Mouse (Mus musculus): ENCODE results near the gene Stk10.
"Not testable (repeated sequence)": the region's sequence is repeated elsewhere in the genome, so short reads cannot be mapped to it uniquely, and the experiment has no call there.

Stk10 gene

DNA sequence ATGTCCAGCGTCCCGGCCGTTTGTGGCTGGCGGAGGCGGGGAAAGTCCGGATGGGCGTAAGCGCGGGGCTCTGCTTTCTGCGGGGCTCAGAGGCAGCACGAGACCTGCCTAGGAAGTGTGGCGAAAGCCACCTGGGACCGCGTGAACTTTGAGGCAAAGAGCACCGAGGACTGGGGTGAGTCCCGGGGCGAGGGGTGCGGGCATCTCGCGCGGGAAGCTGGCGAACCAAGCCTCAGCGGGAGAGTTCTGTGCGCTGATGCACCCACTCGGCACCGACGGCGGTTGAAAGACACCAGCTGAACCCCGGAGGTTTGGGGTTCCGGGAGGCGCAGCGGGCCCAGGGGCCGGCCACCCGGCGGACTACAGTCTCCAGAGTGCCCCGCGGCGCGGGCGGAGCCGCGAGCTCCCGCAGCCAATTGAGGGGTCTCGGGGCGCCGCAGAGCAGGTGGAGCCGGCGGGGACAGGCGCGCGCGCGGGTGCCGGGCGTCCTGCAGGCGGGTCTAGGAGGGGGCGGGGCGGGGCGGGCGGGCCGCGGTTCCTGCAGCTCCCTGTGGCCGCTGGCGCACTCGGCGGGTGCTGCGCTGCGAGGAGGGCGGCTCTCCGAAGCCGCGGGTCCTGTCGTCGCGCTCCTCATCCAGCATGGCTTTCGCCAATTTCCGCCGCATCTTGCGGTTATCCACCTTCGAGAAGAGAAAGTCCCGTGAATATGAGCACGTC is at the start of gene Stk10:
Gene Stk10 (plus strand): TSS at position 541 of the 717 bp plus-strand sequence.
- DNase-seq (ENCODE audit: low spot score in 2 of 2): peak; percentile 92 to 93

- DNase-seq (ENCODE audit: low spot score in 2 of 2): no peak
Measured at GRCm38 (mm10) chr11:32485290-32485689, 47.8 kb upstream of the Stk10 start.

DNA sequence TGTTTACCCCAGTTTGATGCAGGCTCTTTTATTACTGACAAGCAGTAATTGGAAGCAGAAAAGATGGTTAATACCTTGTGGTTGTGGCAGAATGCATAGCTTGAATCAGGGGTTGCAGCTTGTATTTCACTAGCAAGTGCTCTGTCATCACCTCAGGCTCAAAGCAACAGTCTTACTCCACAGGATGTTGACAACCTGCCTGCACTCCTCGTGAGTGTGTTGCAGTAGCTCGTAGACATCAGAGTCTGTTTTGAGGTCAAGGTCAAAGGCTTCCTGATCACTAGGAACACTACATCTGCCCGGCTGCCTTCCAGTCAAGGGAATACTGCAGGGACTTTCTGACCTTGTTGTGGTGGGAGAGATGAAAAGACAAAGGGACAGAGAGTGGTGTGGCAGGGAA is 46.5 kb upstream of the Stk10 start:
- no peak for DNase-seq (ENCODE audit: low spot score in 2 of 2)

- no peak for DNase-seq (ENCODE audit: low spot score in 2 of 2)
Measured at GRCm38 (mm10) chr11:32487501-32487900, 45.6 kb upstream of the Stk10 start.

DNA sequence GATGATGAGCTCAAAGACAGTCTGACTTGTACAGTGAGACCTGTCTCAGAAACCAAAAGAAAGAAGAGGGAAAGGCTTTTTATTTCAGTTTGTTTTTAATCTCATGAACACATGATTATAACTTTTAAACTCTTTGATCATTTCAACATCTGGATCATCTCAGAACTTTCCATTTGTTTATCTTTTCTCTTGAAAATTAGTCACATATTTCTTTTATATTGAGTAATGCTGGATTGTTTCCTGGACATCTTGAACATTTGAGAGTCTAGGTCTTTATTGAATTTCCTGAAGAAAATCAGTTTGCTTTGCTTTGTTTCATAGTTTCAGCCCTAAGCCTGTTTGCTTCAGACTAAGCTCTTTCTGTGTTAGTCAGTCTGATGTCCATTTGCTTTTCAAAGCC is 44.8 kb upstream of the Stk10 start:
- DNase-seq (ENCODE audit: low spot score in 2 of 2): no peak

DNA sequence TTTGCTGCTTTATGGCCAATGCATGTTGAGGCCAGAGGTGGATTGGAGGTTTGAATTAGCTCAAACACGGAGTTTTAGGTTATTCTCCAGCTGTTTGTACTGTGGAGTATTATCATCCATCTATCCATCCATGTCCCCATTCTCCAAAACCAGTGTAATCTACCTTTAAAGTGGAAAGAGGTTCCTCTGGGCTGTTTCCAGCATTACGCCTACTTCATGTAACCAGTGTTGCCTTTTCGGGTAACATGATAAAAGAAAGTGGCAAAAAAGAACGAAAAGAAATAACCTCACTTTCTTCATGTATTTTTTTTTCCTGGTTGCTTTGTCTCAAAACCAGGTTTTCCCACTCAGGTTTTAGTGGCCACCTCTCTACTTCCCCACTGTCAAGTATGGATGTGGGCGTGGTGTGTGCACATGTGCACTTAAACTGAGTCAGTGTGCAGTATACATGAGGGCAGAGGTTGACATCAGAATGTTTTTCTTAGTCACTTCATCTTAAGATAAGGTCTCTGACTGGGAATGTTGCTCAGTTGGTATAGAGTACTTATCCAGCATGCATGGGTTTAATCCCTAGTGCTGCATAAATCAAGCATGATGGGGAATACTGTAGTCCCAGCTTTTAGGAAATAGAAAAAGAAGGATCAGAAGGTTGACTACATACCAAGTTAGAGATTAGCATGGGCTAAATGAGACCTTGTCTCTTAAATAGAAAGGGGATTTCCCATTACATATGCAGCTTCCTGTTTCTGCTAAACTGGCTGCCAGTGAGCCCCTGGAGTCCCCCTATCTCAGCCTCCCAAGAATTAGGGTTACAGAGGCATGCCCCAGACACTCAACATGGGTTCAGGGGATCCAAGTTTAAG is 44.1 kb upstream of the Stk10 start:
- DNase-seq (ENCODE audit: low spot score in 2 of 2): no peak

DNA sequence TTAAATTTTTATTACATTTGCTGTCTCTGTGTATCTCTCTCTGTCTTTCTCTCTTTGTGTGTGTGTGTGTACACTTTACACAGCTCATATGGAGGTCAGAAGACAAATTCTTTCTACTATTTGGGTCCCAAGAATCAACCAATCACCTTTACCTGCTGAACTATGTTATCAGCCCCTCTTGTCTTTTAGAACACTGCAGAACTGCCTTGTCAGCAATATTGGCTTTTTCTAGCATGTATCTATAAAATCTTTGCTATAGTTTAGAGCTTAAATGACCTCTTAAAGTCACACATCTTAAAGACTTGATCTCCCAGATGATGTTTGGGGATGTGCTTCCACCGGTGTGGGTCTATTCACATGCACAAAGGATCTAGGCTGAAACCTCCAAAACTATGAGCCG is 42.0 kb upstream of the Stk10 start:
- no peak for DNase-seq (ENCODE audit: low spot score in 2 of 2)

GRCm38 (mm10) chr11:32493312-32493711 is 39.8 kb upstream of the Stk10 start:
- DNase-seq (ENCODE audit: low spot score in 2 of 2): peak in 1 of 2 experiments; percentile 50

- no peak for DNase-seq (ENCODE audit: low spot score in 2 of 2)
Measured at GRCm38 (mm10) chr11:32495283-32495682, 37.8 kb upstream of the Stk10 start.

GRCm38 (mm10) chr11:32498757-32499535 is 34.2 kb upstream of the Stk10 start:
- DNase-seq (ENCODE audit: low spot score in 2 of 2): peak in 1 of 2 experiments; percentile 39

DNA sequence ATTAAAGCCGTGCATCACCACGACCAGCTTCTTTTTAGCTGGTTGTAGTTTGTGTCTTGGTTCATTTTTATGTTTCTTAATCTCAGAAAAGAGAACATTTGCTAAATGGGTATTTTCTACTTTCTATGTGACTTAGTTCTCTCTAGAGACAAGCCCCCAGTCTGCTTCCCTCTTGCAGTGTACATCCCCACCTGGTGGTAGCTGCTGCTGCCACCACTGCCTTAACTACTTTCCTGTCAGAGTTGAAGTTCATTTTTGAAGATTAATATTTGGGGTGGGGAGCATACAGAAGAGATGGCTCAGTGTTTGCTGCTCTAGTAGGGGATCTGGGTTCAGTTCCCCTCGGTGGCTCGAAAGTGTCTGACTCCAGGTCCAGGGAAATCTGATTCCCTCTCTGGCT is 33.2 kb upstream of the Stk10 start:
- DNase-seq (ENCODE audit: low spot score in 2 of 2): no peak

GRCm38 (mm10) chr11:32503711-32504110 is 29.4 kb upstream of the Stk10 start:
- DNase-seq (ENCODE audit: low spot score in 2 of 2): no peak

DNA sequence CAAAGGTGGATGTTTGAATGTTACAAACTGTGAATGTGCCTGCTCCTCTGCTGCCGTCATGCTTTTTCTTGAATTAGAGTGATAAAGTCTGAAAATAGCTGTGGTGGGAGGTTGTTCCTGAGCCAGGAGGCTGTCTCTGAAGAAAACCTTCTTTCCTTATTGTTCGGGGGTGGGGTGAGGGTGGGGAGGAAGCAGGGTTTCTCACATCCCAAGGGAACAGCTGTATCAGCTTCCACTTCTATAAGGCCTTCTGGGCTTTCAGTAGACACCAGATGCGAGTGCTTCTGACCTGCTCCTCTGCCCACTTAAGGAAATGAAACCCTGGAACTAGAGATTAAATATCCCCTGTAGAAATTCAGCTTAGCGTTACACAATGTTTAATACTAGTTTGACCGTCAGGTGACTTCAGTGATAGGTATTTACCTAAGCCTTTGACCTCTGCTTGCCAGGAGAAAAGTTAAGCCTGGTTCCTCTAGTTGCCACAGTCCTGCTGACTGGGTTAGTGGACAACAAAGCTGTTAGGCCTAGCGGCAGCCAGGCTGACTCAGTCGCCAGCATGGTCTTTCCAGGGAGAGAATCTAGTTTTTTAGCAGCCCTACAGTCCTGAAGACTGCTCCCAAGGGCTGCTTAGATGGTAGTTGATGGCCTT is 27.9 kb upstream of the Stk10 start:
- DNase-seq (ENCODE audit: low spot score in 2 of 2): no peak

DNA sequence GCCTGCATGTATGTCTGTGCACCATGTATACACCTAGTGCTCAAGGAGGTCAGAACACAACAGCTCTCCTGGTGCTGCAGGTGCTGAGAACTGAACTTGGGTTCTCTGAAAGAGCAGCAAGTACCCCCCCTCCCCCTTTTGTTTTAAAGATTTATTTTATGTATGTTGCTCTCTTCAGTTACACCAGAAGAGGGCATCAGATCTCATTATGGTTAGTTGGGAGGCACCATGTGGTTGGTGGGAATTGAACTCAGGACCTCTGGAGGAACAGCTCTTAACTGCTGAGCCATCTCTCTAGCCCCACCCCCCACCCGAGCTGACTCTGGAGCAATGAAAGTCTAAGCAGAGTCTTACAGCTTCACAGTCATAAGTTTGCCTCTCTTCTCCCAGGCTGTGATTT is 22.2 kb upstream of the Stk10 start:
- DNase-seq (ENCODE audit: low spot score in 2 of 2): no peak

GRCm38 (mm10) chr11:32514853-32515252 is 18.3 kb upstream of the Stk10 start:
- not testable (repeated sequence) for DNase-seq (ENCODE audit: low spot score in 2 of 2)

GRCm38 (mm10) chr11:32516091-32516490 is 17.0 kb upstream of the Stk10 start:
- no peak for DNase-seq (ENCODE audit: low spot score in 2 of 2)

DNA sequence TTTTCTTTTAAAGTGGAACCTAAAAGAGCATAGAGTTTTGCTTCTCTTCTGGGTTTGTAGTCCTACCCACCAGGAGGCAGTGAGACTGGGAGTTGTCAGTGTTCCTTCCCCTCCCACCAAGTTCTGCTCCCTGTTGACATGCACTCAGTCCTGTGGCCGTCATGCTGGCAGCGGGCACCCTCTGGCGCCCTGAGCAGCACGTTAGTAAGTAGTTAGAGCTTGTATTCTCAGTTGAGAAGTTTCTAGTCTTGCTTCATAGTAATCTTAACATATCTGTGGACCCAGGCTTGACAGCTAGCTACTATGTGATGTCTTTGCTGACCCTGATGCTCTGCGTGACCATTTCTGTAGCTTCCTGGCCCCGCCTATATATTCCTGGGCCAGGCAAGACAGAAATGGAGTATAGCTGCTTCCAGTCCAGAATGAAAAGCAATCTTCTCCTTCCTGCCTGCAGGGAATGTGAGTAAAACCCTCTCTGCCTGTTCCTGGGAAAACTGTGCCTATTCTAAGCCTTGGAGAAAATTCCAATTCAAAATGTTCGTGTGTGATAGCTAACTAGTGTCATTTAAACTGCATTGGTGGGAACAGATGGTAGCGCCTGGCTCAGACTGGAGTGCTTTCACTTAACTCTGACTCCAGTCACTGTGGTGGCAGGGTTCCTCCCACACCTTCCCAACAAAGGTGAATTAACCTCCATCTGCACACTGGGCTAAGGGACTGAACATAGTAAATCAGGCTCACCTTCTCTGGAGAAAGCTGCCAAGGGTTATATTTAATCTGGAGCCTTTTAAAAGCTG is 16.0 kb upstream of the Stk10 start:
- no peak for DNase-seq (ENCODE audit: low spot score in 2 of 2)

DNA sequence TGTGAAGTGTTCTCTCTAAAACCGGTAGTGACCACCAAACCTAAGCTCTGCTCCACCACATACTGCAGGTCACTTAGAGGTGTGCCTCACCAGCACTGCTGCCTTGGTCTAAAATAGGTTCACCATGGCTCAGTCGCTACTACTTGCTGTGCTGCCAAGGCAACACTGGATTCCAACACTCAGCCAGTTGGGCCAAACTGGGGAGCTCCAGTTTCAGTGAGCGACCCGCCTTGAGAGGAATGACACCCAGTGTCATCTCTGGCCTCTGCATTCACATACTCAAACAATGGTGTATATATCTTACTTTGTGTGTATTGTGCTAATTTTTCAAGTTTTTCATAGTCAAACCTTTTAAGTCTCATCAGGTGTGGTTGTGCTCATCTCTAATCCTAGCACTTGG is 14.3 kb upstream of the Stk10 start:
- no peak for DNase-seq (ENCODE audit: low spot score in 2 of 2)

DNA sequence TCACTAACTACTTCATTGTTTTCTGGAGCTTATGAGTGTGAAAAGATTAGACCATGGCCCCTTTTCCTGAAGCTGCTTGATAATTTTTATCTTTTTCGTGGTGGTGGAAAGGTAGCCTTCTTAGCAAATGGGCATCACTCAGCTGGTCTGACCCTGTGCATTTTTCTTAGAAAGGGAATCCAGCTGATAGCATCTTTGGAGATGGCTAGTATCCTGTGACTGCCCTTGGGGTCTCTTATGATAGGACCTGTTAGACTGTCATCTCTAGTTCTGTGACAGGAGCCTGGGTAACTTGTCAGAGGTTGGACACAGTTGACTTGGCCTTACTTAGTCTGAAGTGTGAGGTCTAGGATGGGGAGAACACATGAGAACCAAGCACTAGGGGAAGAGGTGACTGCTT is 13.8 kb upstream of the Stk10 start:
- no peak for DNase-seq (ENCODE audit: low spot score in 2 of 2)

GRCm38 (mm10) chr11:32521246-32521645 is 11.9 kb upstream of the Stk10 start:
- DNase-seq (ENCODE audit: low spot score in 2 of 2): no peak
